Mouse (Mus musculus): ENCODE data around the gene Zswim5. TPM values are rescaled to one million over a fixed set of nuclear protein-coding genes. Genes with fewer than 3 reads are reported as not detected.

Zswim5 gene
- polyA plus RNA-seq, 1 experiment from 2014 or later: 9.6 TPM

GRCm38 (mm10) chr4:116993672-116994621 lies 116.8 kb downstream of the Zswim5 start, which contains the start of gene Urod:
TSS of gene Urod (minus strand) at chr4:116994413.
- peak; percentile 90 for ATAC-seq (ENCODE audit: low FRiP score, low read depth)
- peak within 1 kb of the TSS; percentile 97 for H3K4me3 ChIP-seq
- H3K9ac ChIP-seq (replicated peaks): peak within 1 kb of the TSS; percentile 87
- 1% methylated on average over 38 of the region's 38 CpGs for WGBS
- peak within 1 kb of the TSS; percentile 86 for H3K27ac ChIP-seq (replicated peaks)
- H3K9me3 ChIP-seq: no peaks in the 10 kb centered on the region
- peaks cover 14% of the 10 kb centered on the region for H3K27me3 ChIP-seq
- peaks cover 30% of the 10 kb centered on the region for H3K4me1 ChIP-seq
- peaks cover 17% of the 10 kb centered on the region for H3K36me3 ChIP-seq
- peak within 1 kb of the TSS; percentile 99 for H3K4me2 ChIP-seq (replicated peaks)

- Histone ChIP-seq H3K9ac (replicated peaks) (peak within 1 kb of the TSS; percentile 87), H3K4me1 (peaks cover 30% of the 10 kb centered on the region), H3K9me3 (no peaks in the 10 kb centered on the region), H3K4me3 (peak within 1 kb of the TSS; percentile 97), H3K27me3 (peaks cover 14% of the 10 kb centered on the region), H3K36me3 (peaks cover 22% of the 10 kb centered on the region), H3K27ac (replicated peaks) (peak within 1 kb of the TSS; percentile 86), H3K4me2 (replicated peaks) (peak within 1 kb of the TSS; percentile 99)
- under 1% methylated on average over 58 of the region's 58 CpGs for WGBS
- peak; percentile 65 for ATAC-seq (ENCODE audit: low FRiP score, low read depth)
Measured at GRCm38 (mm10) chr4:116995131-116995797, 118.1 kb downstream of the Zswim5 start, which contains the start of gene Hectd3. TSS of gene Hectd3 (plus strand) at chr4:116995317.

- Histone ChIP-seq H3K4me2 (replicated peaks) (peak overlapping the region; percentile 99), H3K27me3 (peaks cover 14% of the 10 kb centered on the region), H3K9me3 (no peaks in the 10 kb centered on the region), H3K36me3 (peaks cover 25% of the 10 kb centered on the region), H3K27ac (replicated peaks) (peak overlapping the region; percentile 86), H3K4me3 (peak overlapping the region; percentile 97), H3K9ac (replicated peaks) (peak overlapping the region; percentile 87), H3K4me1 (peaks cover 30% of the 10 kb centered on the region)
- ATAC-seq (ENCODE audit: low FRiP score, low read depth): no peak
- WGBS: 1% methylated on average over 16 of the region's 16 CpGs
Measured at GRCm38 (mm10) chr4:116995798-116996135, 118.6 kb downstream of the Zswim5 start.

- WGBS: 94% methylated on average over 17 of the region's 17 CpGs
- no peak overlapping the region for H3K27ac ChIP-seq (replicated peaks)
- H3K36me3 ChIP-seq: peaks cover 44% of the 10 kb centered on the region
- no peak overlapping the region for H3K4me2 ChIP-seq (replicated peaks)
- H3K9me3 ChIP-seq: no peaks in the 10 kb centered on the region
- H3K9ac ChIP-seq (replicated peaks): no peak overlapping the region
- no peak for ATAC-seq (ENCODE audit: low FRiP score, low read depth)
- no peak overlapping the region for H3K4me3 ChIP-seq
- H3K27me3 ChIP-seq: peaks cover 33% of the 10 kb centered on the region
- H3K4me1 ChIP-seq: peaks cover 21% of the 10 kb centered on the region
Measured at GRCm38 (mm10) chr4:116999513-117000154, 122.5 kb downstream of the Zswim5 start.

GRCm38 (mm10) chr4:117001957-117002356 lies 124.8 kb downstream of the Zswim5 start:
- H3K36me3 ChIP-seq: peaks cover 44% of the 10 kb centered on the region
- H3K4me2 ChIP-seq (replicated peaks): no peak overlapping the region
- 0 out of 2 replicates have a peak, but pooled peaks cover 4% of the 10 kb centered on the region for H3K4me1 ChIP-seq
- H3K27ac ChIP-seq (replicated peaks): no peak overlapping the region
- H3K27me3 ChIP-seq: peaks cover 21% of the 10 kb centered on the region
- H3K4me3 ChIP-seq: no peak overlapping the region
- WGBS: 89% methylated on average over 16 of the region's 16 CpGs
- H3K9me3 ChIP-seq: no peaks in the 10 kb centered on the region
- H3K9ac ChIP-seq (replicated peaks): no peak overlapping the region
- no peak for ATAC-seq (ENCODE audit: low FRiP score, low read depth)

- Histone ChIP-seq H3K27ac (replicated peaks) (no peak overlapping the region), H3K27me3 (peaks cover 18% of the 10 kb centered on the region), H3K4me2 (replicated peaks) (no peak overlapping the region), H3K9me3 (no peaks in the 10 kb centered on the region), H3K4me1 (0 out of 2 replicates have a peak, but pooled peaks cover 4% of the 10 kb centered on the region), H3K36me3 (peaks cover 44% of the 10 kb centered on the region), H3K9ac (replicated peaks) (no peak overlapping the region), H3K4me3 (no peak overlapping the region)
- 58% methylated on average over 38 of the region's 38 CpGs for WGBS
- peak; percentile 27; the same call in 1 of the 2 replicates for ATAC-seq (ENCODE audit: low FRiP score, low read depth)
Measured at GRCm38 (mm10) chr4:117002543-117003521, 125.7 kb downstream of the Zswim5 start.

- Histone ChIP-seq H3K36me3 (peaks cover 33% of the 10 kb centered on the region), H3K9ac (replicated peaks) (no peak overlapping the region), H3K27me3 (peaks cover 18% of the 10 kb centered on the region), H3K9me3 (no peaks in the 10 kb centered on the region), H3K4me2 (replicated peaks) (no peak overlapping the region), H3K4me1 (0 out of 2 replicates have a peak, but pooled peaks cover 4% of the 10 kb centered on the region), H3K27ac (replicated peaks) (no peak overlapping the region), H3K4me3 (no peak overlapping the region)
- WGBS: 82% methylated on average over 4 of the region's 4 CpGs
- ATAC-seq (ENCODE audit: low FRiP score, low read depth): no peak
Measured at GRCm38 (mm10) chr4:117004649-117005048, 127.5 kb downstream of the Zswim5 start.

GRCm38 (mm10) chr4:117005611-117006400 lies 128.6 kb downstream of the Zswim5 start:
- H3K4me1 ChIP-seq: 0 out of 2 replicates have a peak, but pooled peaks cover 4% of the 10 kb centered on the region
- WGBS: 79% methylated on average over 7 of the region's 7 CpGs
- no peak overlapping the region for H3K4me3 ChIP-seq
- peaks cover 22% of the 10 kb centered on the region; the same call in 1 of the 2 replicates for H3K36me3 ChIP-seq
- no peaks in the 10 kb centered on the region for H3K9me3 ChIP-seq
- H3K27ac ChIP-seq (replicated peaks): no peak overlapping the region
- peaks cover 18% of the 10 kb centered on the region for H3K27me3 ChIP-seq
- ATAC-seq (ENCODE audit: low FRiP score, low read depth): no peak
- no peak overlapping the region for H3K4me2 ChIP-seq (replicated peaks)
- no peak overlapping the region for H3K9ac ChIP-seq (replicated peaks)

- Histone ChIP-seq H3K4me3 (no peak overlapping the region), H3K9me3 (no peaks in the 10 kb centered on the region), H3K27ac (replicated peaks) (no peak overlapping the region), H3K27me3 (peaks cover 14% of the 10 kb centered on the region), H3K4me2 (replicated peaks) (no peak overlapping the region), H3K36me3 (peaks cover 14% of the 10 kb centered on the region; the same call in 1 of the 2 replicates), H3K4me1 (0 out of 2 replicates have a peak, but pooled peaks cover 4% of the 10 kb centered on the region), H3K9ac (replicated peaks) (no peak overlapping the region)
- ATAC-seq (ENCODE audit: low FRiP score, low read depth): no peak
- 75% methylated on average over 3 of the region's 3 CpGs for WGBS
Measured at GRCm38 (mm10) chr4:117007058-117007457, 129.9 kb downstream of the Zswim5 start.

GRCm38 (mm10) chr4:117010231-117010630 lies 133.1 kb downstream of the Zswim5 start:
- no peaks in the 10 kb centered on the region for H3K4me1 ChIP-seq
- no peaks in the 10 kb centered on the region for H3K27me3 ChIP-seq
- no peak overlapping the region for H3K9ac ChIP-seq (replicated peaks)
- H3K27ac ChIP-seq (replicated peaks): no peak overlapping the region
- ATAC-seq (ENCODE audit: low FRiP score, low read depth): no peak
- no peak overlapping the region for H3K4me3 ChIP-seq
- 84% methylated on average over 5 of the region's 5 CpGs for WGBS
- H3K9me3 ChIP-seq: no peaks in the 10 kb centered on the region
- no peaks in the 10 kb centered on the region for H3K36me3 ChIP-seq
- H3K4me2 ChIP-seq (replicated peaks): no peak overlapping the region

All from midbrain, embryonic 12.5 days (tissue).